Mouse (Mus musculus) ES-CJ7 (cell line): ENCODE data around the gene Padi1.

Experiments
- DNase-seq: peaks from one replicate; pipeline ENCODE4 v3.0.0; 2011; ENCODE audit warnings: low read depth, low spot score

Gene Padi1

GRCm38 (mm10) chr4:140817413-140817812 is 28.2 kb downstream of the Padi1 start:
- no peak for DNase-seq

- peak; percentile 43 for DNase-seq
Measured at GRCm38 (mm10) chr4:140815996-140816917, 29.3 kb downstream of the Padi1 start.

GRCm38 (mm10) chr4:140815496-140815895 is 30.1 kb downstream of the Padi1 start:
- no peak for DNase-seq

GRCm38 (mm10) chr4:140814241-140815225 is 31.0 kb downstream of the Padi1 start:
- peak; percentile 42 for DNase-seq

- DNase-seq = no peak
Measured at GRCm38 (mm10) chr4:140813358-140814185, 32.0 kb downstream of the Padi1 start.

GRCm38 (mm10) chr4:140812609-140813008 is 33.0 kb downstream of the Padi1 start:
- DNase-seq = no peak

- no peak for DNase-seq
Measured at GRCm38 (mm10) chr4:140812191-140812590, 33.4 kb downstream of the Padi1 start.

- peak; percentile 41 for DNase-seq
Measured at GRCm38 (mm10) chr4:140810458-140811260, 34.9 kb downstream of the Padi1 start, which contains the start of gene Padi3. Gene Padi3, minus strand, starts transcription at chr4:140810648.

GRCm38 (mm10) chr4:140809118-140809517 is 36.5 kb downstream of the Padi1 start:
- no peak for DNase-seq

- DNase-seq = no peak
Measured at GRCm38 (mm10) chr4:140804601-140805000, 41.0 kb downstream of the Padi1 start.

GRCm38 (mm10) chr4:140801364-140801763 is 44.2 kb downstream of the Padi1 start:
- no peak for DNase-seq

- no peak for DNase-seq
Measured at GRCm38 (mm10) chr4:140796786-140797185, 48.8 kb downstream of the Padi1 start.

- DNase-seq = no peak
Measured at GRCm38 (mm10) chr4:140794678-140795077, 50.9 kb downstream of the Padi1 start.

- no peak for DNase-seq
Measured at GRCm38 (mm10) chr4:140793795-140794194, 51.8 kb downstream of the Padi1 start.

GRCm38 (mm10) chr4:140792584-140792983 is 53.0 kb downstream of the Padi1 start:
- DNase-seq = no peak

GRCm38 (mm10) chr4:140791071-140791470 is 54.5 kb downstream of the Padi1 start:
- DNase-seq = no peak

- no peak for DNase-seq
Measured at GRCm38 (mm10) chr4:140789983-140790382, 55.6 kb downstream of the Padi1 start.

- DNase-seq = peak; percentile 80
Measured at GRCm38 (mm10) chr4:140788983-140789382, 56.6 kb downstream of the Padi1 start.

- no peak for DNase-seq
Measured at GRCm38 (mm10) chr4:140788264-140788663, 57.3 kb downstream of the Padi1 start.

- DNase-seq = no peak
Measured at GRCm38 (mm10) chr4:140787414-140787813, 58.2 kb downstream of the Padi1 start.
